Mouse (Mus musculus): ENCODE data around the gene Serpina3f. TPM values are rescaled to one million over a fixed set of nuclear protein-coding genes. Genes with fewer than 3 reads are reported as not detected.
A peak's percentile ranks its signal among the peaks of the same experiment; 100 is the strongest.

Serpina3f gene
- polyA plus RNA-seq (2016; fragmentation: Nextera tagmentation; extraction: Ambion mirVana) = 0.11 and 0.14 TPM in 2 replicates

GRCm38 (mm10) chr12:104214445-104214753, at the start of gene Serpina3f:
Gene Serpina3f, plus strand, starts transcription at chr12:104214544.
- H3K4me3 ChIP-seq = no peak within 1 kb of the TSS
- H3K9me3 ChIP-seq = no peaks in the 10 kb centered on the region
- peaks cover 4% of the 10 kb centered on the region; the same call in 1 of the 2 replicates for H3K4me1 ChIP-seq
- WGBS = 74% methylated on average over 1 of the region's 1 CpGs
- no peak within 1 kb of the TSS for H3K27ac ChIP-seq (replicated peaks)
- H3K27me3 ChIP-seq (replicated peaks; ENCODE audit: low read depth, poor library complexity, severe bottlenecking) = no peaks in the 10 kb centered on the region
- DNase-seq (ENCODE audit: low spot score) = no peak
- no peaks in the 10 kb centered on the region for H3K36me3 ChIP-seq (replicated peaks)

DNA sequence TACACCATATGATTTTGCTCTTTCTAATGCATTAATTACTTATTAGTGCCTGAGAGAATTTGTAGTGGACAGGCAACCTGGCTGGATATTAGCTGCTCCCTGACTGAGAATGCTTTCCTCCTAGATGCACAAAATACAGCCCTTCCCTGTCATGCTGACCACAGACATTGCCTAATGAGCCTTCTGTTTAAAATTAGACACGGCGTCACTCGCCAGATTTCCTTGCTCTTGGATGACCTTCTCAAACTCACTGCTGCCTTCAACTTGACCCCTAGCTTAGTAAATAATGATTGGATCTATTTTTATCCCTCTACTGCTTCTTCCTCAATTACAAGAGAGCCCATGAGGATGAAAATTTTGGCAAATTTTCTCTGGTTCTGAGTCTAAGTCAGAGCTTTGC, 39.6 kb upstream of the Serpina3f start:
- no peaks in the 10 kb centered on the region for H3K27me3 ChIP-seq (replicated peaks; ENCODE audit: low read depth, poor library complexity, severe bottlenecking)
- no peaks in the 10 kb centered on the region for H3K4me1 ChIP-seq
- peak; percentile 8 for DNase-seq (ENCODE audit: low spot score)
- 57% methylated on average over 3 of the region's 3 CpGs for WGBS
- no peaks in the 10 kb centered on the region for H3K36me3 ChIP-seq (replicated peaks)
- H3K4me3 ChIP-seq = no peak overlapping the region
- no peak overlapping the region for H3K27ac ChIP-seq (replicated peaks)
- no peaks in the 10 kb centered on the region for H3K9me3 ChIP-seq

DNA sequence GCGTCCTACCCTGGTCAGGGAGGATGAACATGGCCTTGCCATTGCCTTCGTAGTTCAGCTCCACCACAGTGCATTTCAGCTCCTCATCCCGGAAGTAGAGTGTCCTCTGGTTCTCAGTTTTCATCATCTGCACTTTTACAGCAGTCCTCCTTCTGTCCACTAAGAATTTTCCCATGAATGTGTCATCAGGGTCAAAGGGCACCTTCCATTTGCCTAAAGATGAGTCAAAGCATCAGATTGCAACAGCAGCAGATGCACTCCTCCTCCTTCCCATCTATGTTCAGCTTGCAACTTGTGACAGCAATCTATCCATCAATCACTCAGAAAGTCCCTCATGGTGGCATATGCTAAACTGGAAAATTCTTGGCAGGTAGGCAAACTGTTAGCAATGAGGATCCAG, 38.7 kb upstream of the Serpina3f start:
- no peak for DNase-seq (ENCODE audit: low spot score)
- Histone ChIP-seq H3K4me1 (no peaks in the 10 kb centered on the region), H3K27ac (replicated peaks) (no peak overlapping the region), H3K36me3 (replicated peaks) (no peaks in the 10 kb centered on the region), H3K9me3 (no peaks in the 10 kb centered on the region), H3K27me3 (replicated peaks; ENCODE audit: low read depth, poor library complexity, severe bottlenecking) (no peaks in the 10 kb centered on the region), H3K4me3 (no peak overlapping the region)
- WGBS = 74% methylated on average over 3 of the region's 3 CpGs

- no peaks in the 10 kb centered on the region for H3K4me1 ChIP-seq
- H3K9me3 ChIP-seq = no peaks in the 10 kb centered on the region
- DNase-seq (ENCODE audit: low spot score) = peak; percentile 2
- no peaks in the 10 kb centered on the region for H3K27me3 ChIP-seq (replicated peaks; ENCODE audit: low read depth, poor library complexity, severe bottlenecking)
- H3K4me3 ChIP-seq = no peak overlapping the region
- H3K27ac ChIP-seq (replicated peaks) = no peak overlapping the region
- H3K36me3 ChIP-seq (replicated peaks) = no peaks in the 10 kb centered on the region
These were observed 35.8 kb upstream of the Serpina3f start for GRCm38 (mm10) chr12:104178577-104178976.

GRCm38 (mm10) chr12:104178987-104179386, 35.4 kb upstream of the Serpina3f start:
- WGBS = 91% methylated on average over 2 of the region's 2 CpGs
- DNase-seq (ENCODE audit: low spot score) = peak; percentile 1
- Histone ChIP-seq H3K4me3 (no peak overlapping the region), H3K27ac (replicated peaks) (no peak overlapping the region), H3K27me3 (replicated peaks; ENCODE audit: low read depth, poor library complexity, severe bottlenecking) (no peaks in the 10 kb centered on the region), H3K36me3 (replicated peaks) (no peaks in the 10 kb centered on the region), H3K9me3 (no peaks in the 10 kb centered on the region), H3K4me1 (no peaks in the 10 kb centered on the region)

DNA sequence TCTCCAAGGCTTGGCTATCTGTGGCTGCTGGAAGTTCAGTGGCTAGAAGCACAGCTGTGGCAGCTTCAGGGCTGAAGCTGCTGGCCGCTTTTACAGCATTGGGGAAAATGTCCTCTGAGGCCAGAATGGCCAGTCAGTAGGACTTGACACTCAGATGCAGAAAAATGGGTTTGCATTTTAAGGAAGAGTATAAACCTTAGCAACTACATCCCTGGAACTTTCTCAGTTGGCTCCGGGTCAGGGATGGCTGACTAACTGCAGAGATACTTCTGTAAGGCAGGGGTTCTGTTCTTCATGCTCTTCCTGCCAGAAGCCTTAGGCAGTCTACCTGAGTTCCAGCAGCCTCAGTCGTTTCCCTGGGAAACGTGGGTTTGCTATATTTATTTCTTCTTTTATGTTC, 29.3 kb upstream of the Serpina3f start:
- peak; percentile 1 for DNase-seq (ENCODE audit: low spot score)
- Histone ChIP-seq H3K4me3 (no peak overlapping the region), H3K27me3 (replicated peaks; ENCODE audit: low read depth, poor library complexity, severe bottlenecking) (no peaks in the 10 kb centered on the region), H3K9me3 (no peaks in the 10 kb centered on the region), H3K27ac (replicated peaks) (no peak overlapping the region), H3K4me1 (no peaks in the 10 kb centered on the region), H3K36me3 (replicated peaks) (no peaks in the 10 kb centered on the region)
- WGBS = 86% methylated on average over 4 of the region's 4 CpGs

DNA sequence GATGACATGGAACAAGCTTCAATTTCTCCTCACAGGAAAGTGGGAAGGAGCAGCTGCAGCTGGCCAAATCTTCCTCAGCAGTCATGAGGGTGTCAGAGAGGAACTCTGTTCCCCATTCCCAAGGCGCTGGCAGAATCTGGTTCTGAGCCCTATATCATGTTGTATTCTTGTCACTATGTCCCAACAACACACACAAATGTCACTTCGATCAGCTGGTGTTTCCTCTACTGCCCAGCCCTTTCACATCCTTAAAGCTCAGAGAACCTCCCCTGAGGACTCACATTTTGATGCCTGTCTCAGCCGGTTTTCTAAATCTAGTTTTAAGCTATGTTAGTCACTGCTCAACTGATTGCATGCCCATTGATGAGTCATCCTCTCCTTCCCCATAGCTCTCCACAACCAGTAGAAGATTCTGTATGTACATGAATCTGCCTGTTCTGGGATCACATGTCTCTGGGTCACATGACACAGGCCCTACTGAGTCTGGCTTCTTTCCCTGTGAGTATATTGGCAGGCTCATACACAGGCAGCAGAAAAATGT, 28.2 kb upstream of the Serpina3f start:
- no peaks in the 10 kb centered on the region for H3K27me3 ChIP-seq (replicated peaks; ENCODE audit: low read depth, poor library complexity, severe bottlenecking)
- H3K4me1 ChIP-seq = no peaks in the 10 kb centered on the region
- no peaks in the 10 kb centered on the region for H3K36me3 ChIP-seq (replicated peaks)
- 84% methylated on average over 3 of the region's 3 CpGs for WGBS
- no peak overlapping the region for H3K27ac ChIP-seq (replicated peaks)
- H3K9me3 ChIP-seq = no peaks in the 10 kb centered on the region
- DNase-seq (ENCODE audit: low spot score) = peak; percentile 4
- H3K4me3 ChIP-seq = no peak overlapping the region

DNA sequence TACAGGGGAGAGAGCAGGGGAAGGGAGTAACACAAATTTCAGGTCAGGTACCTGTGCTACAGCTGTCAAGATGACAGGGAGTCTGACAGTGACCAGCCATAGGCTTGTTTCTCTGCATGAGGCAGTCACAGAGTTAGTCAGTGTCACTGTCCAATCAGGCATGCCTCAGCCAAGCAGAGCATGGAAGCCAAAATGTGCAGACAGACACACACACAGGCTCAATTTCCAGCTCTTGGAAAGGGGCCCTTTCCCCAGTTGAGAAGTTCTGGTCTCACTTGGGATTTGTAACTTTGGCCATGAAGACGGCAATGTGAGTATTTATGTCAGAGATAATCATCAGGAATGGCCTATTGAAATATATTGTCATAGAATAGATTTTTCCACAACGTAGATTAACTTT, 25.1 kb upstream of the Serpina3f start:
- no peaks in the 10 kb centered on the region for H3K36me3 ChIP-seq (replicated peaks)
- H3K9me3 ChIP-seq = no peaks in the 10 kb centered on the region
- no peaks in the 10 kb centered on the region for H3K27me3 ChIP-seq (replicated peaks; ENCODE audit: low read depth, poor library complexity, severe bottlenecking)
- no peaks in the 10 kb centered on the region for H3K4me1 ChIP-seq
- no peak for DNase-seq (ENCODE audit: low spot score)
- 83% methylated on average over 2 of the region's 2 CpGs for WGBS
- no peak overlapping the region for H3K27ac ChIP-seq (replicated peaks)
- no peak overlapping the region for H3K4me3 ChIP-seq

GRCm38 (mm10) chr12:104190852-104191251, 23.5 kb upstream of the Serpina3f start:
- H3K27ac ChIP-seq (replicated peaks) = no peak overlapping the region
- no peak for DNase-seq (ENCODE audit: low spot score)
- no peaks in the 10 kb centered on the region for H3K27me3 ChIP-seq (replicated peaks; ENCODE audit: low read depth, poor library complexity, severe bottlenecking)
- no peak overlapping the region for H3K4me3 ChIP-seq
- H3K9me3 ChIP-seq = no peaks in the 10 kb centered on the region
- H3K36me3 ChIP-seq (replicated peaks) = no peaks in the 10 kb centered on the region
- no peaks in the 10 kb centered on the region for H3K4me1 ChIP-seq

DNA sequence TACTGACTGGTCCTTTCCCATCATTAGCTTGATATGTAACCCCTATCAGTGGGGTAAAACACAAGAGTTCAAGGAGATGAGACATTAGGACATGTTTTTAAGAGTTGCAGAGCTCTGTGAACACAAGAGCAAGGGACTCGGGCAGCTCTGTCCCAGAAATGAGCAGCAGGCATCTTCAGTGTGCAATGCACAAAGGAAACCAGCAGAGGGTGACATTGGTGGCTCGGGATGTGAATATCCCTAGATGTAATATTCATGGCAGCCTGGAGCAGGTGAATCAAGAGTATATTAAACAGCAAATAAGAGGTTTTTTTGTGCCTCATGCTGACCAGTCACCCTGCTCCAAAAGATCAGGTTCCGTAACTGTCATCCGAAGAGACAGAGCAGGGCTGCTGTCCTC, 5.2 kb upstream of the Serpina3f start:
- Histone ChIP-seq H3K27me3 (replicated peaks; ENCODE audit: low read depth, poor library complexity, severe bottlenecking) (no peaks in the 10 kb centered on the region), H3K4me1 (peaks cover 3% of the 10 kb centered on the region; the same call in 1 of the 2 replicates), H3K9me3 (no peaks in the 10 kb centered on the region), H3K36me3 (replicated peaks) (no peaks in the 10 kb centered on the region), H3K27ac (replicated peaks) (no peak overlapping the region), H3K4me3 (no peak overlapping the region)
- DNase-seq (ENCODE audit: low spot score) = no peak
- 80% methylated on average over 4 of the region's 4 CpGs for WGBS

DNA sequence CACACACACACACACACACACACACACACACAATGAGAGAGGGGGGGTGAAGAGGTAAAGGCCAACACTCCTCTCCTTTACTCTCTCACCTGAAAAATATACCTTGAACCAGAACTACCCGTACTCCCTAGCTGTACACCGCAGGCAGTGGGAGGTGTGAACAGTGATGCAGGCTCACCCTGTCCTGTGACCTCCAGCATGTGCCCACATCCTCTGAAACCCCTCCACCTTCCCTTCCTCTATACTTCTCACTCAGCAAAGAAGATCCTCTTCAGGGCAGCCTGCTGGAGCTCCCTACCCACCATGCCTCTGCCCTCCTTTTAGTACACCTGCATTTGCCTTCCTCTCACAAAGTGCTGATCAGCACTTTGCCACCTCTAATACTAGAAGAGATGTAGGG, 4.5 kb upstream of the Serpina3f start:
- no peaks in the 10 kb centered on the region for H3K9me3 ChIP-seq
- no peaks in the 10 kb centered on the region for H3K36me3 ChIP-seq (replicated peaks)
- H3K27ac ChIP-seq (replicated peaks) = no peak overlapping the region
- no peak overlapping the region for H3K4me3 ChIP-seq
- H3K4me1 ChIP-seq = peaks cover 4% of the 10 kb centered on the region; the same call in 1 of the 2 replicates
- no peak for DNase-seq (ENCODE audit: low spot score)
- no peaks in the 10 kb centered on the region for H3K27me3 ChIP-seq (replicated peaks; ENCODE audit: low read depth, poor library complexity, severe bottlenecking)
- 93% methylated on average over 2 of the region's 2 CpGs for WGBS

GRCm38 (mm10) chr12:104213689-104214444, 477 bp upstream of the Serpina3f start:
- no peaks in the 10 kb centered on the region for H3K27me3 ChIP-seq (replicated peaks; ENCODE audit: low read depth, poor library complexity, severe bottlenecking)
- DNase-seq (ENCODE audit: low spot score) = no peak
- H3K27ac ChIP-seq (replicated peaks) = no peak overlapping the region
- H3K36me3 ChIP-seq (replicated peaks) = no peaks in the 10 kb centered on the region
- 58% methylated on average over 2 of the region's 2 CpGs for WGBS
- no peak overlapping the region for H3K4me3 ChIP-seq
- peaks cover 4% of the 10 kb centered on the region; the same call in 1 of the 2 replicates for H3K4me1 ChIP-seq
- H3K9me3 ChIP-seq = no peaks in the 10 kb centered on the region

DNA sequence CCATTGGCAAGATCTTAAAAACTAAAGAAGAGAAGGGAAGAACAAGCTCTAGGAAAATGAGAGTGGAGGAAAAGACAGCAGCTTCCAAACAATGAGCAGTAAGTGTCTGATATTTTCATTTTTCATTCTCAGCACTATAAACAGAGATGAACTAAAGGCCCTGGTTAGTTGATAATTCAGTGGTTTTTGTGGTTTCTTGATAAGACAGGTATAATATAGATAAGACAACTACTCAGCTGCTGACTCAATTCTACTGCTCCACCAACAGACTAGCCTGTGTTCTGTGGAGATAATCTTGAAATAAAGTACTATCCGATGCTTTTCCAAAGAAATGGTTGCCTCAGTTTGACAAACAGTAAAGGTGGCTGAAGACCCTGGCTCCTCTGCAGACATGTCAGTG, 905 bp downstream of the Serpina3f start:
- DNase-seq (ENCODE audit: low spot score) = no peak
- H3K9me3 ChIP-seq = no peaks in the 10 kb centered on the region
- no peak overlapping the region for H3K4me3 ChIP-seq
- no peaks in the 10 kb centered on the region for H3K36me3 ChIP-seq (replicated peaks)
- H3K4me1 ChIP-seq = peaks cover 4% of the 10 kb centered on the region; the same call in 1 of the 2 replicates
- 88% methylated on average over 1 of the region's 1 CpGs for WGBS
- no peaks in the 10 kb centered on the region for H3K27me3 ChIP-seq (replicated peaks; ENCODE audit: low read depth, poor library complexity, severe bottlenecking)
- H3K27ac ChIP-seq (replicated peaks) = no peak overlapping the region

Data from embryonic facial prominence, embryonic 10.5 days (tissue).